Mouse (Mus musculus): ENCODE data around the gene Tacc2.

DNA sequence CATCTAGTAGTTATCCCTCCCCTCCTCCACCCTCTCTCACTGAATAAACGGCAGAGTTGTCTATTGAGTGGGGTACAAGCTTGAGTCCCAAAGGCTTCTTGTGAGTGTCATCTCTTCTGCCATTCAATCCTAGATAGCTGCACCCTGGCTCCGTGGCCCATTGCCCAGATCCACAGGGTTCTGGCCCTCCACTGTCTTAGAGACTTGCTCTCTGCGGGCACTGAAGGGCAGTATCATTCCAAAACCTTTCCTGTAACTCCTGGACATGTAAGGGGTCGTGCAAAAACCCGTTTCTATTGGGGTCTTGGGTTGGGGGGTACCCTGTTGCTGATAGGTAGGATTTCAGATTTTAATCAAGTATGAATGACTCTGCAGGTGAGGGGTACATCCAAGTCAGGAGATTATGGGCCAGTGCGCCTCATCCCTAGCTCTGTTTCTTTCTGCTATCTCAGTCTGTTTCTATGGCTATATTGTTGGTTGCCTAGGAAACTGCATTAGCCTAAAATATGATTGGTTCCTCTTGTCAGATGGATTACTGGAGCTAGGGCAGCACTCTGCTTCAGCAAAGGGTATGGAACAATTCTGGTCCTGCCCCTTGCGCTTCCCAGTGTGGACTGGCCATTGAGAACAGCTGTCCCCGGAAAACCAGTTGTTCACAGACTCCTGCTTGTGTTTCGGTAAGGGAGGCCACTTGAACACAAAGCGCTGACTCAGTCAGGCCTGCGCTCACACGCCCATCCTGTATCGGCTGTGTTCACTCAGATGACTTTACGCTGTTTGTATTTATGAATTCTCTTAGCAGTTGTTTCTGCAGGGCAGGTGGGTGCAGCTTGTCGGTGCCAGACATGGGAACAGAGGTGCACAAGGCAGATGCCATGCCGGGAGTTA, 119.4 kb downstream of the Tacc2 start:
- TF ChIP-seq CTCF (IDR thresholded peaks at IDR 0.05; ENCODE audit: low read depth): no peak
- no peak for TF ChIP-seq EP300 (IDR thresholded peaks at IDR 0.05; ENCODE audit: low read depth)
